Mouse (Mus musculus) forebrain, postnatal 0 days (tissue): ENCODE results near the gene Chaf1b. TPM values are rescaled to one million over a fixed set of nuclear protein-coding genes. Genes with fewer than 3 reads are reported as not detected.
A peak's percentile ranks its signal among the peaks of the same experiment; 100 is the strongest.

Experiments used
- ATAC-seq: fragments of 200-750 bp; cut with Nextera tagmentation; 2 replicates; pipeline ENCODE4 v1.8.0; 2017; ENCODE audit warnings: mild to moderate bottlenecking, moderate library complexity
- DNase-seq: peaks from one replicate; pipeline ENCODE4 v3.0.0-alpha.2; 2015
- H3K27ac ChIP-seq: fragments of 300-500 bp; sonication (generic); 2 replicates; pipeline ENCODE4 v1.5.1; 2014; ENCODE audit warnings: low read depth, mild to moderate bottlenecking, antibody characterized with exemption, low read length, moderate library complexity, mixed read lengths
- H3K27me3 ChIP-seq: fragments of 300-500 bp; sonication (generic); 2 replicates; pipeline ENCODE4 v1.6.1; 2014; ENCODE audit warnings: mild to moderate bottlenecking, low read length, mixed read lengths; ENCODE audit not compliant: insufficient read depth
- H3K36me3 ChIP-seq: fragments of 300-500 bp; sonication (generic); 2 replicates; pipeline ENCODE4 v1.6.1; 2014; ENCODE audit warnings: mild to moderate bottlenecking, moderate library complexity; ENCODE audit not compliant: insufficient read depth
- H3K4me1 ChIP-seq: fragments of 300-500 bp; sonication (generic); 2 replicates; pipeline ENCODE4 v1.6.1; 2014; ENCODE audit warnings: antibody characterized with exemption; ENCODE audit not compliant: insufficient read depth
- H3K4me2 ChIP-seq: fragments of 300-500 bp; sonication (generic); 2 replicates; pipeline ENCODE4 v1.6.1; 2014; ENCODE audit warnings: low read depth, mild to moderate bottlenecking, moderate library complexity
- H3K4me3 ChIP-seq: fragments of 300-500 bp; sonication (generic); 2 replicates; pipeline ENCODE4 v1.5.1; 2014; ENCODE audit warnings: low read depth, low read length, mixed read lengths
- H3K9ac ChIP-seq: fragments of 300-500 bp; sonication (generic); 2 replicates; pipeline ENCODE4 v1.6.1; 2014; ENCODE audit warnings: mild to moderate bottlenecking
- H3K9me3 ChIP-seq: fragments of 300-500 bp; sonication (generic); 2 replicates; pipeline ENCODE4 v1.6.1; 2016; ENCODE audit warnings: low read length
- CTCF ChIP-seq: sonication (generic); IDR thresholded peaks from 2 replicates; pipeline ENCODE4 v1.5.1; 2016; ENCODE audit warnings: antibody characterized with exemption, control low read depth, low read depth
- WGBS: fragments of 180-500 bp; shearing (Covaris S2); extraction: QIAGEN DNeasy Blood & Tissue Kit; methylation state at CpG from one replicate; pipeline ENCODE4 v1.1.7; 2014; 5-methylcytosine and 5-hydroxymethylcytosine counted together
- polyA plus RNA-seq: library from polyadenylated mRNA; unstranded; fragments of >200 nt; fragmentation: Nextera tagmentation; extraction: Ambion mirVana; gene quantifications from 2 replicates; pipeline ENCODE4 v1.2.1, GENCODE M21; 2015
- total RNA-seq: library from RNA; depleted of rRNA; stranded (reverse); fragments of >200 nt; gene quantifications from 2 replicates; pipeline ENCODE4 v1.2.3, GENCODE M21; 2014; rRNA removed

Chaf1b gene
- 13.5 TPM in 2 replicates for total RNA-seq
- polyA plus RNA-seq = 21.1 and 25.2 TPM in 2 replicates

GRCm38 (mm10) chr16:93883423-93884085 is at the start of gene Chaf1b:
Chaf1b (plus strand) TSS chr16:93883901.
- under 1% methylated on average over 49 of the region's 54 CpGs for WGBS
- H3K4me1 ChIP-seq = no peaks in the 10 kb centered on the region
- H3K9me3 ChIP-seq = no peaks in the 10 kb centered on the region
- H3K9ac ChIP-seq = peak within 1 kb of the TSS; percentile 62
- H3K27me3 ChIP-seq = no peaks in the 10 kb centered on the region
- 0 out of 2 replicates have a peak, but pooled peaks cover 3% of the 10 kb centered on the region for H3K36me3 ChIP-seq
- TF ChIP-seq CTCF = peak; percentile 14
- DNase-seq = peak; percentile 97
- peak within 1 kb of the TSS; percentile 78 for H3K4me3 ChIP-seq
- H3K27ac ChIP-seq = no peak within 1 kb of the TSS
- peak within 1 kb of the TSS; percentile 96 for H3K4me2 ChIP-seq
- ATAC-seq = peak; percentile 96

GRCm38 (mm10) chr16:93834076-93834475 is 49.6 kb upstream of the Chaf1b start:
- 90% methylated on average over 2 of the region's 2 CpGs for WGBS
- no peak overlapping the region for H3K4me2 ChIP-seq

GRCm38 (mm10) chr16:93839049-93839448 is 44.7 kb upstream of the Chaf1b start:
- no peak for TF ChIP-seq CTCF
- no peak for ATAC-seq
- no peaks in the 10 kb centered on the region for H3K9me3 ChIP-seq
- H3K4me3 ChIP-seq = no peak overlapping the region
- H3K27me3 ChIP-seq = no peaks in the 10 kb centered on the region
- H3K4me2 ChIP-seq = no peak overlapping the region
- no peaks in the 10 kb centered on the region for H3K36me3 ChIP-seq
- WGBS = 97% methylated on average over 1 of the region's 1 CpGs
- H3K9ac ChIP-seq = no peak overlapping the region
- no peaks in the 10 kb centered on the region for H3K4me1 ChIP-seq
- no peak for DNase-seq
- H3K27ac ChIP-seq = no peak overlapping the region

More at GRCm38 (mm10) chr16:93834076-93834475, 49.6 kb upstream of the Chaf1b start:
- Histone ChIP-seq H3K27me3 (no peaks in the 10 kb centered on the region), H3K9ac (no peak overlapping the region), H3K9me3 (no peaks in the 10 kb centered on the region), H3K27ac (no peak overlapping the region), H3K4me3 (no peak overlapping the region), H3K36me3 (no peaks in the 10 kb centered on the region), H3K4me1 (no peaks in the 10 kb centered on the region)
- no peak for ATAC-seq
- DNase-seq = no peak
- TF ChIP-seq CTCF = no peak

GRCm38 (mm10) chr16:93850527-93850926 is 33.2 kb upstream of the Chaf1b start:
- DNase-seq (no peak), ATAC-seq (no peak)
- H3K27ac ChIP-seq = no peak overlapping the region
- H3K36me3 ChIP-seq = peaks cover 65% of the 10 kb centered on the region
- no peak overlapping the region for H3K4me3 ChIP-seq
- whole genome bisulfite sequencing = 97% methylated on average over 3 of the region's 3 CpGs
- no peak for TF ChIP-seq CTCF
- H3K4me2 ChIP-seq = no peak overlapping the region
- no peaks in the 10 kb centered on the region for H3K4me1 ChIP-seq
- no peaks in the 10 kb centered on the region for H3K27me3 ChIP-seq
- no peak overlapping the region for H3K9ac ChIP-seq
- no peaks in the 10 kb centered on the region for H3K9me3 ChIP-seq

- no peak overlapping the region for H3K27ac ChIP-seq
- peaks cover 70% of the 10 kb centered on the region for H3K36me3 ChIP-seq
- H3K9ac ChIP-seq = no peak overlapping the region
- no peak for ATAC-seq
- TF ChIP-seq CTCF = no peak
- WGBS = 91% methylated on average over 4 of the region's 4 CpGs
- H3K4me2 ChIP-seq = no peak overlapping the region
- no peak overlapping the region for H3K4me3 ChIP-seq
- DNase-seq = no peak
- H3K27me3 ChIP-seq = no peaks in the 10 kb centered on the region
- no peaks in the 10 kb centered on the region for H3K9me3 ChIP-seq
- H3K4me1 ChIP-seq = no peaks in the 10 kb centered on the region
Observed at GRCm38 (mm10) chr16:93859967-93860366, 23.7 kb upstream of the Chaf1b start.

GRCm38 (mm10) chr16:93860686-93861085 is 23.0 kb upstream of the Chaf1b start:
- H3K4me3 ChIP-seq = no peak overlapping the region
- ATAC-seq (no peak), DNase-seq (no peak)
- peaks cover 73% of the 10 kb centered on the region for H3K36me3 ChIP-seq
- H3K4me2 ChIP-seq = no peak overlapping the region
- H3K9me3 ChIP-seq = no peaks in the 10 kb centered on the region
- no peaks in the 10 kb centered on the region for H3K27me3 ChIP-seq
- no peak overlapping the region for H3K27ac ChIP-seq
- no peak overlapping the region for H3K9ac ChIP-seq
- no peak for TF ChIP-seq CTCF
- no peaks in the 10 kb centered on the region for H3K4me1 ChIP-seq

- DNase-seq (no peak), ATAC-seq (no peak)
- no peaks in the 10 kb centered on the region for H3K9me3 ChIP-seq
- peaks cover 63% of the 10 kb centered on the region for H3K36me3 ChIP-seq
- no peak overlapping the region for H3K9ac ChIP-seq
- 95% methylated on average over 13 of the region's 13 CpGs for WGBS
- H3K27me3 ChIP-seq = no peaks in the 10 kb centered on the region
- H3K27ac ChIP-seq = no peak overlapping the region
- H3K4me2 ChIP-seq = no peak overlapping the region
- TF ChIP-seq CTCF = no peak
- H3K4me3 ChIP-seq = no peak overlapping the region
- H3K4me1 ChIP-seq = no peaks in the 10 kb centered on the region
Observed at GRCm38 (mm10) chr16:93874841-93875240, 8.9 kb upstream of the Chaf1b start.
